Comparison of ENCODE assay signal across 14 mouse cellular contexts in the genomic region with DNA sequence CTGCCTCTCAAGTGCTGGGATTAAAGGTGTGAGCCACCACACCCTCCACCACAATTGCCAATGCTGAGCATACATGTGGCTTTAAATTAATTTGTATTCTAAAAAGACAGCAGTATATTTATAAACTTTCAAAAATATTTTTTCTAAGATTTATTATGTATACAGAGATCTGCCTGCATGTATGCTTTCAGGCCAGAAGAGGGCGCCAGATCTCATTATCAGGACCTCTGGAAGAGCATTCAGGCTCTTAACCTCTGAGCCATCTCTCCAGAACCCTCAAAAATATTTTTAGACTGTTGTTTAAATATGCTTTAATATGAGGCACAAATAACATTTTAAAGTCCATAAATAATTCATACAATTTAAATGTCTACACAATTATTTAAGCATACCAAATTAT. TPM values are rescaled to one million over a fixed set of nuclear protein-coding genes. Genes with fewer than 3 reads are reported as not detected.
DNase-seq lines count a peak whose midpoint lies in the region; ATAC-seq and TF ChIP-seq lines count a peak whose summit lies in the region.
"Had no signal": no experiment of that assay in that cellular context is flagged by ENCODE, and none has a peak within 500 bp of the region (broad histone marks: within the 10 kb centered on the region; RNA-seq: fewer than 3 reads in every experiment).

No protein-coding gene starts in this region.

- no peaks in the 10 kb centered on the region for H3K9me3 ChIP-seq in embryonic facial prominence, embryonic 14.5 days (ENCODE audit: control insufficient read depth, low read length)
- H3K9me3 ChIP-seq: embryonic facial prominence, embryonic 15.5 days; G1E; heart, embryonic 15.5 days; neural tube, embryonic 12.5 days; stomach, embryonic 15.5 days had no signal

- H3K27me3 ChIP-seq in embryonic facial prominence, embryonic 14.5 days (replicated peaks; ENCODE audit: control insufficient read depth, insufficient read depth, low read length), result no peaks in the 10 kb centered on the region
- H3K27me3 ChIP-seq: embryonic facial prominence, embryonic 15.5 days; heart, embryonic 15.5 days; neural tube, embryonic 12.5 days; stomach, embryonic 15.5 days had no signal

- WGBS in embryonic facial prominence, embryonic 14.5 days, result 0% methylated on average over 1 of the region's 1 CpGs

- TF ChIP-seq CTCF in left cerebral cortex, adult 2 months (IDR thresholded peaks at IDR 0.05), result peak; percentile 70

- no peaks in the 10 kb centered on the region for H3K4me1 ChIP-seq in embryonic facial prominence, embryonic 14.5 days (ENCODE audit: control insufficient read depth, insufficient read depth, low read length)
- H3K4me1 ChIP-seq: embryonic facial prominence, embryonic 15.5 days; heart, embryonic 15.5 days; neural tube, embryonic 12.5 days; stomach, embryonic 15.5 days had no signal

- intact Hi-C loops in left cerebral cortex, adult 2 months (cut with DNase I), result no loop called here

- ATAC-seq in embryonic facial prominence, embryonic 14.5 days (ENCODE audit: low read depth), result no peak

- H3K9ac ChIP-seq in embryonic facial prominence, embryonic 14.5 days (ENCODE audit: low read depth, low read length), result no peak overlapping the region
- H3K9ac ChIP-seq: embryonic facial prominence, embryonic 15.5 days; heart, embryonic 15.5 days; neural tube, embryonic 12.5 days; stomach, embryonic 15.5 days had no signal

- H3K4me2 ChIP-seq in embryonic facial prominence, embryonic 14.5 days (ENCODE audit: low read depth, low read length), result no peak overlapping the region
- H3K4me2 ChIP-seq: embryonic facial prominence, embryonic 15.5 days; heart, embryonic 15.5 days; neural tube, embryonic 12.5 days; stomach, embryonic 15.5 days had no signal

- peak; percentile 29 to 31 for DNase-seq in cerebellum, postnatal 10 days
- DNase-seq in cerebellum, adult 11-12 months, result no peak
- no peak for DNase-seq in left cerebral cortex, adult 2 months (ENCODE audit: extremely low spot score in 1 of 2, low spot score in 2 of 2)
- no peak for DNase-seq in left cerebral cortex, adult 9 months (ENCODE audit: low spot score in 2 of 2)
- peak; percentile 8 for DNase-seq in ES-CJ7 (ENCODE audit: low read depth, low spot score)
- DNase-seq in embryonic facial prominence, embryonic 14.5 days (ENCODE audit: low spot score), result peak; percentile 8
- no peak for DNase-seq in left cerebral cortex, adult 11 months (ENCODE audit: low spot score)
- no peak for DNase-seq in spleen, postnatal 4 days (ENCODE audit: low spot score in 2 of 2)

- no peak overlapping the region for H3K27ac ChIP-seq in left cerebral cortex, adult 2 months
- no peak overlapping the region for H3K27ac ChIP-seq in embryonic facial prominence, embryonic 14.5 days (replicated peaks; ENCODE audit: low read depth, low read length)
- H3K27ac ChIP-seq: embryonic facial prominence, embryonic 15.5 days; heart, embryonic 15.5 days; neural tube, embryonic 12.5 days; stomach, embryonic 15.5 days had no signal

- no peaks in the 10 kb centered on the region for H3K36me3 ChIP-seq in embryonic facial prominence, embryonic 14.5 days (ENCODE audit: control insufficient read depth, insufficient read depth, low read length)
- H3K36me3 ChIP-seq: embryonic facial prominence, embryonic 15.5 days; G1E; heart, embryonic 15.5 days; neural tube, embryonic 12.5 days; stomach, embryonic 15.5 days had no signal

- H3K4me3 ChIP-seq in left cerebral cortex, adult 2 months, result no peak overlapping the region
- H3K4me3 ChIP-seq in embryonic facial prominence, embryonic 14.5 days (ENCODE audit: low read depth, low read length), result no peak overlapping the region
- H3K4me3 ChIP-seq: embryonic facial prominence, embryonic 15.5 days; heart, embryonic 15.5 days; neural tube, embryonic 12.5 days; stomach, embryonic 15.5 days had no signal

RNA-seq across cellular contexts. Expression of a gene that starts 4.7 kb away (rescaled TPM):
- not detected for total RNA-seq in left cerebral cortex, adult 2 months (2021)
- polyA plus RNA-seq in embryonic facial prominence, embryonic 14.5 days (2014; fragmentation: Nextera tagmentation; extraction: Ambion mirVana), result not detected in 2 replicates
- total RNA-seq: G1E; left cerebral cortex, postnatal 25 days had no signal
- polyA plus RNA-seq: embryonic facial prominence, embryonic 15.5 days; G1E; heart, embryonic 15.5 days; neural tube, embryonic 12.5 days; stomach, embryonic 15.5 days had no signal

RNA-seq across cellular contexts. Expression of a gene that starts 18.6 kb away (rescaled TPM):
- not detected for total RNA-seq in left cerebral cortex, adult 2 months (2021)
- not detected in 2 replicates for polyA plus RNA-seq in embryonic facial prominence, embryonic 14.5 days (2014; fragmentation: Nextera tagmentation; extraction: Ambion mirVana)
- total RNA-seq: G1E; left cerebral cortex, postnatal 25 days had no signal
- polyA plus RNA-seq: embryonic facial prominence, embryonic 15.5 days; G1E; heart, embryonic 15.5 days; neural tube, embryonic 12.5 days; stomach, embryonic 15.5 days had no signal

RNA-seq across cellular contexts. Expression of a gene that starts 23.4 kb away (rescaled TPM):
- total RNA-seq in left cerebral cortex, adult 2 months (2021), result not detected
- polyA plus RNA-seq in embryonic facial prominence, embryonic 14.5 days (2014; fragmentation: Nextera tagmentation; extraction: Ambion mirVana), result not detected in 2 replicates
- total RNA-seq: G1E; left cerebral cortex, postnatal 25 days had no signal
- polyA plus RNA-seq: embryonic facial prominence, embryonic 15.5 days; G1E; heart, embryonic 15.5 days; neural tube, embryonic 12.5 days; stomach, embryonic 15.5 days had no signal

RNA-seq across cellular contexts. Expression of a gene that starts 42.9 kb away (rescaled TPM):
- total RNA-seq in left cerebral cortex, adult 2 months (2021), result not detected
- not detected in 2 replicates for polyA plus RNA-seq in embryonic facial prominence, embryonic 14.5 days (2014; fragmentation: Nextera tagmentation; extraction: Ambion mirVana)
- total RNA-seq: G1E; left cerebral cortex, postnatal 25 days had no signal
- polyA plus RNA-seq: embryonic facial prominence, embryonic 15.5 days; G1E; heart, embryonic 15.5 days; neural tube, embryonic 12.5 days; stomach, embryonic 15.5 days had no signal

RNA-seq across cellular contexts. Expression of a gene that starts 49.2 kb away (rescaled TPM):
- total RNA-seq in left cerebral cortex, adult 2 months (2021), result not detected
- not detected in 2 replicates for polyA plus RNA-seq in embryonic facial prominence, embryonic 14.5 days (2014; fragmentation: Nextera tagmentation; extraction: Ambion mirVana)
- total RNA-seq: G1E; left cerebral cortex, postnatal 25 days had no signal
- polyA plus RNA-seq: embryonic facial prominence, embryonic 15.5 days; G1E; heart, embryonic 15.5 days; neural tube, embryonic 12.5 days; stomach, embryonic 15.5 days had no signal

Comparison
In these comparisons a context has a peak if more than half of its experiments do, and no peak if none do; other contexts are left out.
1. DNase-seq: peak in cerebellum, postnatal 10 days (2 of 2), ES-CJ7 (single experiment) and embryonic facial prominence, embryonic 14.5 days (single experiment); none in cerebellum, adult 11-12 months (single experiment), left cerebral cortex, adult 2 months (0 of 2), left cerebral cortex, adult 9 months (0 of 2), left cerebral cortex, adult 11 months (single experiment) and spleen, postnatal 4 days (0 of 2).